Mouse (Mus musculus): ENCODE measurements around the gene Tbc1d10b. TPM values are rescaled to one million over a fixed set of nuclear protein-coding genes. Genes with fewer than 3 reads are reported as not detected.

The Tbc1d10b gene
- polyA plus RNA-seq, 1 experiment from 2014 or later = 8.6 TPM

- Histone ChIP-seq H3K9me3 (ENCODE audit: low read length) (no peaks in the 10 kb centered on the region), H3K4me2 (ENCODE audit: low read depth, low read length) (no peak overlapping the region), H3K4me1 (ENCODE audit: insufficient read depth) (peaks cover 5% of the 10 kb centered on the region), H3K27ac (ENCODE audit: low read depth) (no peak overlapping the region), H3K9ac (replicated peaks) (no peak overlapping the region), H3K27me3 (ENCODE audit: insufficient read depth, low read length) (no peaks in the 10 kb centered on the region), H3K36me3 (replicated peaks; ENCODE audit: insufficient read depth, low read length) (no peaks in the 10 kb centered on the region), H3K4me3 (ENCODE audit: low read depth, low read length) (no peak overlapping the region)
- DNase-seq (no peak), ATAC-seq (no peak)
- WGBS (ENCODE audit: insufficient replicate concordance) = 82% methylated on average over 5 of the region's 5 CpGs
- TF ChIP-seq CTCF (IDR thresholded peaks at IDR 0.05; ENCODE audit: low read depth) = no peak
- TF ChIP-seq EP300 (IDR thresholded peaks at IDR 0.05; ENCODE audit: low read depth) = no peak
Observed at GRCm38 (mm10) chr7:127162546-127162945, 45.7 kb downstream of the Tbc1d10b start.

DNA sequence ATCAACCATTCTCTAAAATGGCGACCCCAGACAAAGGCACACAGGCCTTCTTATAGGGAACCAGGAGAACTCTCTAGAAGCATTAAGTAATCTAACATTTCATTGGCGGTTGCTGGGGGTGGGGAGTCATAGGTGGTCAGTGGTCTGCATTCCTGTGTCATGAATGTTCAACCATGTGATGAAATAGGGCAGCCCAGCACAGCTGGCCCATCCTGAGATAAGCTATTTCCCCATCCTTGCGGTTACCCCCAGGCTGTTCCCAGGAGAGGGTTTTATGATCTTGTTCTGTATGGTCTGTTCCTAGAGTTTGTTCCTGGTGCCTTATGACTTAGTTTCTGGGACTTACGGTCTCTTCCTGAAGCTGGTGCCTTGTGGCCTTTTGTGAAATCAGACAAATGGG is 50.7 kb downstream of the Tbc1d10b start:
- Histone ChIP-seq H3K9me3 (ENCODE audit: low read length) (no peaks in the 10 kb centered on the region), H3K36me3 (replicated peaks; ENCODE audit: insufficient read depth, low read length) (no peaks in the 10 kb centered on the region), H3K27me3 (ENCODE audit: insufficient read depth, low read length) (no peaks in the 10 kb centered on the region), H3K4me1 (ENCODE audit: insufficient read depth) (peaks cover 7% of the 10 kb centered on the region), H3K27ac (ENCODE audit: low read depth) (no peak overlapping the region), H3K4me2 (ENCODE audit: low read depth, low read length) (no peak overlapping the region), H3K4me3 (ENCODE audit: low read depth, low read length) (no peak overlapping the region), H3K9ac (replicated peaks) (no peak overlapping the region)
- ATAC-seq (no peak), DNase-seq (no peak)
- TF ChIP-seq CTCF (IDR thresholded peaks at IDR 0.05; ENCODE audit: low read depth) (no peak), EP300 (IDR thresholded peaks at IDR 0.05; ENCODE audit: low read depth) (no peak)
- 55% methylated on average over 4 of the region's 4 CpGs for WGBS (ENCODE audit: insufficient replicate concordance)

- Histone ChIP-seq H3K27ac (ENCODE audit: low read depth) (no peak overlapping the region), H3K4me1 (ENCODE audit: insufficient read depth) (peaks cover 7% of the 10 kb centered on the region), H3K9me3 (ENCODE audit: low read length) (no peaks in the 10 kb centered on the region), H3K4me2 (ENCODE audit: low read depth, low read length) (no peak overlapping the region), H3K4me3 (ENCODE audit: low read depth, low read length) (no peak overlapping the region), H3K36me3 (replicated peaks; ENCODE audit: insufficient read depth, low read length) (no peaks in the 10 kb centered on the region), H3K9ac (replicated peaks) (no peak overlapping the region), H3K27me3 (ENCODE audit: insufficient read depth, low read length) (no peaks in the 10 kb centered on the region)
- 57% methylated on average over 3 of the region's 3 CpGs for WGBS (ENCODE audit: insufficient replicate concordance)
- TF ChIP-seq CTCF (IDR thresholded peaks at IDR 0.05; ENCODE audit: low read depth) (no peak), EP300 (IDR thresholded peaks at IDR 0.05; ENCODE audit: low read depth) (no peak)
- DNase-seq (no peak), ATAC-seq (no peak)
Observed at GRCm38 (mm10) chr7:127153477-127153876, 54.8 kb downstream of the Tbc1d10b start.

DNA sequence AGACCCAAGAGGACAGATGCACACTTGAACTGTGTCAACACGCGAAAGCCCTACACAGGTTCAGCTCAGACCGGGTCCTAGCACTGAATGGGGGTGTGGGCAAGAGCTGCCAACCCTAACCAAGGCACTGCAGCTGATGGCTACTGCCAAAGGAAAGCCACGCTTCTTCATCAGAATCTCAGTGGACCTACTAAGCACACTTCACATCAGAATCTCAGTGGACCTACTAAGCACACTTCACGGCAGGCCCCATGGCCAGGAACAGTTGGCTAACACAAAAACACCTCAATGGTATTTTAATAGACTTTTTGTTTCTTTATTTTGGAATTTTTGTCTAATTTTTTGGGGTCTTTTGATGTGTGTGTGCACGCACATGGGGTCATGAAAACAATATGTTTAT is 55.8 kb downstream of the Tbc1d10b start:
- no peak for DNase-seq

GRCm38 (mm10) chr7:127147901-127148300 is 60.4 kb downstream of the Tbc1d10b start:
- WGBS (ENCODE audit: insufficient replicate concordance) = 56% methylated on average over 3 of the region's 3 CpGs
- H3K9me3 ChIP-seq (ENCODE audit: low read length) = no peaks in the 10 kb centered on the region
- TF ChIP-seq CTCF (IDR thresholded peaks at IDR 0.05; ENCODE audit: low read depth) = no peak
- no peak for TF ChIP-seq EP300 (IDR thresholded peaks at IDR 0.05; ENCODE audit: low read depth)
- peak; percentile 90 for ATAC-seq
- H3K4me1 ChIP-seq (ENCODE audit: insufficient read depth) = peaks cover 10% of the 10 kb centered on the region; the same call in 1 of the 2 replicates
- DNase-seq = peak; percentile 65
- no peak overlapping the region for H3K4me3 ChIP-seq (ENCODE audit: low read depth, low read length)
- peak overlapping the region; percentile 79 for H3K27ac ChIP-seq (ENCODE audit: low read depth)
- no peak overlapping the region for H3K4me2 ChIP-seq (ENCODE audit: low read depth, low read length)
- no peaks in the 10 kb centered on the region for H3K27me3 ChIP-seq (ENCODE audit: insufficient read depth, low read length)
- no peak overlapping the region for H3K9ac ChIP-seq (replicated peaks)
- H3K36me3 ChIP-seq (replicated peaks; ENCODE audit: insufficient read depth, low read length) = no peaks in the 10 kb centered on the region

More for the DNA sequence above, 55.8 kb downstream of the Tbc1d10b start:
- no peak for ATAC-seq
- no peak overlapping the region for H3K9ac ChIP-seq (replicated peaks)
- WGBS (ENCODE audit: insufficient replicate concordance) = 85% methylated on average over 6 of the region's 6 CpGs
- no peak overlapping the region for H3K4me2 ChIP-seq (ENCODE audit: low read depth, low read length)
- H3K27me3 ChIP-seq (ENCODE audit: insufficient read depth, low read length) = no peaks in the 10 kb centered on the region
- peaks cover 4% of the 10 kb centered on the region for H3K4me1 ChIP-seq (ENCODE audit: insufficient read depth)
- TF ChIP-seq EP300 (IDR thresholded peaks at IDR 0.05; ENCODE audit: low read depth) = no peak
- H3K36me3 ChIP-seq (replicated peaks; ENCODE audit: insufficient read depth, low read length) = no peaks in the 10 kb centered on the region
- H3K4me3 ChIP-seq (ENCODE audit: low read depth, low read length) = no peak overlapping the region
- H3K9me3 ChIP-seq (ENCODE audit: low read length) = no peaks in the 10 kb centered on the region
- no peak overlapping the region for H3K27ac ChIP-seq (ENCODE audit: low read depth)

Other genes starting within 250 kb of the Tbc1d10b start
- gene Cdipt, start 232.6 kb downstream of the Tbc1d10b start, polyA plus RNA-seq (2015; fragmentation: Nextera tagmentation; extraction: Ambion mirVana) = 33.2 and 37.4 TPM in 2 replicates
- gene Cdiptos, start 232.4 kb downstream of the Tbc1d10b start, polyA plus RNA-seq (2015; fragmentation: Nextera tagmentation; extraction: Ambion mirVana) = 0.68 and 1.0 TPM in 2 replicates
- gene Mvp, start 193.8 kb downstream of the Tbc1d10b start, polyA plus RNA-seq (2015; fragmentation: Nextera tagmentation; extraction: Ambion mirVana) = 10.5 and 10.9 TPM in 2 replicates
- 0.26 TPM in 1 of 2 replicates, not detected in the other for gene Pagr1b, start 192.0 kb downstream of the Tbc1d10b start, polyA plus RNA-seq (2015; fragmentation: Nextera tagmentation; extraction: Ambion mirVana)
- gene Pagr1a, start 191.1 kb downstream of the Tbc1d10b start, polyA plus RNA-seq (2015; fragmentation: Nextera tagmentation; extraction: Ambion mirVana) = 12.2 and 13.8 TPM in 2 replicates
- gene Gm42742, start 187.4 kb downstream of the Tbc1d10b start, polyA plus RNA-seq (2015; fragmentation: Nextera tagmentation; extraction: Ambion mirVana) = 4.5 and 7.8 TPM in 2 replicates
- gene Prrt2, start 187.3 kb downstream of the Tbc1d10b start, polyA plus RNA-seq (2015; fragmentation: Nextera tagmentation; extraction: Ambion mirVana) = 0.18 TPM in 1 of 2 replicates, not detected in the other
- 20.0 and 24.0 TPM in 2 replicates for gene Maz, start 181.4 kb downstream of the Tbc1d10b start, polyA plus RNA-seq (2015; fragmentation: Nextera tagmentation; extraction: Ambion mirVana)
- 45.4 and 47.4 TPM in 2 replicates for gene Kif22, start 166.0 kb downstream of the Tbc1d10b start, polyA plus RNA-seq (2015; fragmentation: Nextera tagmentation; extraction: Ambion mirVana)
- gene Zg16, start 121.1 kb downstream of the Tbc1d10b start, polyA plus RNA-seq (2015; fragmentation: Nextera tagmentation; extraction: Ambion mirVana) = 0.59 and 1.8 TPM in 2 replicates
- 7.6 and 8.1 TPM in 2 replicates for gene AI467606, start 117.1 kb downstream of the Tbc1d10b start, polyA plus RNA-seq (2015; fragmentation: Nextera tagmentation; extraction: Ambion mirVana)
- 148 and 151 TPM in 2 replicates for gene Qprt, start 86.2 kb downstream of the Tbc1d10b start, polyA plus RNA-seq (2015; fragmentation: Nextera tagmentation; extraction: Ambion mirVana)
- 4.9 and 5.6 TPM in 2 replicates for gene Spn, start 70.6 kb downstream of the Tbc1d10b start, polyA plus RNA-seq (2015; fragmentation: Nextera tagmentation; extraction: Ambion mirVana)
- 11.5 and 14.0 TPM in 2 replicates for gene Cd2bp2, start 12.4 kb downstream of the Tbc1d10b start, polyA plus RNA-seq (2015; fragmentation: Nextera tagmentation; extraction: Ambion mirVana)
- gene Mylpf, start 422 bp upstream of the Tbc1d10b start, polyA plus RNA-seq (2015; fragmentation: Nextera tagmentation; extraction: Ambion mirVana) = 19.7 and 94.3 TPM in 2 replicates
- gene Zfp553, start 24.6 kb upstream of the Tbc1d10b start, polyA plus RNA-seq (2015; fragmentation: Nextera tagmentation; extraction: Ambion mirVana) = 4.0 and 5.3 TPM in 2 replicates
- gene Sept1, start 24.7 kb upstream of the Tbc1d10b start, polyA plus RNA-seq (2015; fragmentation: Nextera tagmentation; extraction: Ambion mirVana) = 16.7 and 17.3 TPM in 2 replicates
- 15.5 and 17.8 TPM in 2 replicates for gene Zfp771, start 35.8 kb upstream of the Tbc1d10b start, polyA plus RNA-seq (2015; fragmentation: Nextera tagmentation; extraction: Ambion mirVana)
- 96.8 and 107 TPM in 2 replicates for gene Dctpp1, start 52.2 kb upstream of the Tbc1d10b start, polyA plus RNA-seq (2015; fragmentation: Nextera tagmentation; extraction: Ambion mirVana)
- 712 and 714 TPM in 2 replicates for gene Sephs2, start 65.6 kb upstream of the Tbc1d10b start, polyA plus RNA-seq (2015; fragmentation: Nextera tagmentation; extraction: Ambion mirVana)
- gene Itgal, start 87.8 kb upstream of the Tbc1d10b start, polyA plus RNA-seq (2015; fragmentation: Nextera tagmentation; extraction: Ambion mirVana) = 5.9 and 6.8 TPM in 2 replicates
- 4.8 and 6.4 TPM in 2 replicates for gene Zfp768, start 137.1 kb upstream of the Tbc1d10b start, polyA plus RNA-seq (2015; fragmentation: Nextera tagmentation; extraction: Ambion mirVana)
- gene Zfp747, start 167.6 kb upstream of the Tbc1d10b start, polyA plus RNA-seq (2015; fragmentation: Nextera tagmentation; extraction: Ambion mirVana) = 1.5 TPM in 2 replicates
- 0.89 and 1.2 TPM in 2 replicates for gene 9130019O22Rik, start 178.7 kb upstream of the Tbc1d10b start, polyA plus RNA-seq (2015; fragmentation: Nextera tagmentation; extraction: Ambion mirVana)
- 1.9 and 2.6 TPM in 2 replicates for gene E430018J23Rik, start 185.2 kb upstream of the Tbc1d10b start, polyA plus RNA-seq (2015; fragmentation: Nextera tagmentation; extraction: Ambion mirVana)
- gene Zfp764, start 198.4 kb upstream of the Tbc1d10b start, polyA plus RNA-seq (2015; fragmentation: Nextera tagmentation; extraction: Ambion mirVana) = 0.98 and 1.1 TPM in 2 replicates
- 8.7 and 10.1 TPM in 2 replicates for gene Zfp688, start 213.6 kb upstream of the Tbc1d10b start, polyA plus RNA-seq (2015; fragmentation: Nextera tagmentation; extraction: Ambion mirVana)
- 1.4 and 1.5 TPM in 2 replicates for gene Zfp689, start 240.7 kb upstream of the Tbc1d10b start, polyA plus RNA-seq (2015; fragmentation: Nextera tagmentation; extraction: Ambion mirVana)